21 mouse cellular contexts compared by ENCODE assay signal in the genomic region with DNA sequence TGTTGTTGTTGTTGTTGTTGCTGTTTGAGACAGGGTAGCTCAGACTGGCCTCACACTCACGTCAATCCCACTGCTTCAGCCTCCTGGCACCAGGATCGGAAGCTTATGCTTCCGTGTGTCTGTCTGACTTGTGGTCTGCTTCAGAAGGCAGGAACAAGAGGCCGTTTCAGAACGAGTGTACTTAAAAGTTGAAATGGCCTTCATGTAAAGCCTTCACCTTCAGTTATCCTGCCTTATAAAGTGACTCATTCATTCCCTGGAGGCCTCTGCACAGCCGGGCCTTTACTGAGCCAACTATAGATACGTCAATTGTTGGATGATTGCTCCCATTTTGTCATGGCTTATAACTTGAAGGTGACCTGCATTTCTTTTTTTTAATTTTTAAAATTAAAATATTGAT. TPM values are rescaled to one million over a fixed set of nuclear protein-coding genes. Genes with fewer than 3 reads are reported as not detected.
"Had no signal": no experiment of that assay in that cellular context is flagged by ENCODE, and none has a peak within 500 bp of the region (broad histone marks: within the 10 kb centered on the region; RNA-seq: fewer than 3 reads in every experiment).

No protein-coding gene starts in this region.

- H3K9ac ChIP-seq: kidney, embryonic 15.5 days; liver, embryonic 15.5 days; lung, embryonic 14.5 days; midbrain, embryonic 15.5 days; stomach, embryonic 15.5 days had no signal

- H3K4me3 ChIP-seq: kidney, embryonic 15.5 days; left cerebral cortex, adult 2 months; limb, embryonic 10.5 days; liver, embryonic 15.5 days; megakaryocyte, embryonic 14.5 days; midbrain, embryonic 15.5 days; stomach, embryonic 15.5 days had no signal

- H3K9me3 ChIP-seq: kidney, embryonic 15.5 days; limb, embryonic 10.5 days; liver, embryonic 15.5 days; megakaryocyte, embryonic 14.5 days; midbrain, embryonic 15.5 days; stomach, embryonic 15.5 days had no signal

- H3K4me2 ChIP-seq: kidney, embryonic 15.5 days; liver, embryonic 11.5 days; liver, embryonic 15.5 days; lung, embryonic 14.5 days; midbrain, embryonic 11.5 days; midbrain, embryonic 15.5 days; stomach, embryonic 15.5 days had no signal

- H3K36me3 ChIP-seq: kidney, embryonic 15.5 days; limb, embryonic 10.5 days; liver, embryonic 15.5 days; midbrain, embryonic 15.5 days; stomach, embryonic 15.5 days had no signal

- ATAC-seq: midbrain, embryonic 15.5 days had no signal

- DNase-seq: kidney, postnatal 14 days; lung, embryonic 14.5 days; lung, postnatal 10 days; lung, postnatal 4 days; right cerebral cortex, postnatal 14 days; thymus, adult 2 months; thymus, postnatal 25 days had no signal

- H3K4me1 ChIP-seq: kidney, embryonic 15.5 days; limb, embryonic 10.5 days; liver, embryonic 15.5 days; midbrain, embryonic 15.5 days; stomach, embryonic 15.5 days had no signal

- H3K27ac ChIP-seq: kidney, embryonic 15.5 days; left cerebral cortex, adult 2 months; limb, embryonic 10.5 days; liver, embryonic 15.5 days; midbrain, embryonic 15.5 days; stomach, embryonic 15.5 days had no signal

- H3K27me3 ChIP-seq: kidney, embryonic 15.5 days; liver, embryonic 15.5 days; megakaryocyte, embryonic 14.5 days; midbrain, embryonic 15.5 days; stomach, embryonic 15.5 days had no signal

RNA-seq across cellular contexts. Expression of a gene that starts 28.4 kb away (rescaled TPM):
- total RNA-seq: layer of hippocampus, adult 8-10 months; layer of hippocampus, postnatal 25 days; left cerebral cortex, adult 2 months; left cerebral cortex, postnatal 14 days had no signal
- polyA plus RNA-seq: kidney, embryonic 15.5 days; limb, embryonic 10.5 days; limb, embryonic 14.5 days; liver, embryonic 11.5 days; liver, embryonic 15.5 days; lung, embryonic 14.5 days; midbrain, embryonic 11.5 days; midbrain, embryonic 15.5 days; neural tube, embryonic 14.5 days; stomach, embryonic 15.5 days had no signal
